Comparison of ENCODE assay signal across 17 mouse cellular contexts in the genomic region with DNA sequence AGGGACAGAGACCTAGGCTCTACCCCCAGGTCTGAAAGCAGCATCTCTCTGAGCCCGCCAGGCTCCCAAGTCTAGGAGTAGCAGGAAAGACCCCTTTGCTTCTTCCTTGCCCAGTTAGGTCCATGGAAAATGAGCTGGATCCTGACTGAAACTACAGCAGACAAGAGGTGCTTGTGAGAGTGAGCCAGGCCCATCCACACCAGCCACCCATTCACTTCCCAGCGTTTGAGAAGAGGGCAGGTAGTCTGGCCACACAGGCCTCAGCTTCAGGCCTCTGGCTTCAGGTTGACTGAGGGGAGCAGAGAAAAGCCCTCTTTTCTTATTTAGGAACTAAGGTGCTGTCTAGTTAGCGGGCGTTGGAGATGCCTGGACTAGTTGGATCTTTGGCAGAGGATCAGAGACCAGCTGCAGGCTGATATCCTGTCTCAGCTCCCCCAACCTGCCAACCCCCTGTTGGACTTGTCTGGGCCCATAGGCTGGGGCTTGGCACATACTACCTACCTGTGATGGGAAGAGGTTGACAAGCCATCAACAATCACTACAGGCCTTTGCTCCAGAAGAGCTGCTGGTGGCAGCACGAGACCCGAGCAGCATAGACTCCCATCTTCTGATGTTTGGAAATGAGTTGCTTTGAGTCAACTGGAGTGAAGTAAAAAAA. TPM values are rescaled to one million over a fixed set of nuclear protein-coding genes. Genes with fewer than 3 reads are reported as not detected.
"Had no signal": no experiment of that assay in that cellular context is flagged by ENCODE, and none has a peak within 500 bp of the region (broad histone marks: within the 10 kb centered on the region; RNA-seq: fewer than 3 reads in every experiment).

No protein-coding gene starts in this region.

- H3K9me3 ChIP-seq: kidney, embryonic 15.5 days; midbrain, embryonic 12.5 days; midbrain, embryonic 15.5 days; neural tube, embryonic 12.5 days; neural tube, embryonic 15.5 days had no signal

- H3K9ac ChIP-seq: kidney, embryonic 15.5 days; liver, embryonic 14.5 days; liver, postnatal 0 days; lung, embryonic 14.5 days; midbrain, embryonic 12.5 days; midbrain, embryonic 15.5 days; neural tube, embryonic 12.5 days; neural tube, embryonic 15.5 days had no signal

- H3K4me3 ChIP-seq: kidney, embryonic 15.5 days; layer of hippocampus, adult 2 months; midbrain, embryonic 12.5 days; midbrain, embryonic 15.5 days; neural tube, embryonic 12.5 days; neural tube, embryonic 15.5 days had no signal

- H3K27me3 ChIP-seq: kidney, embryonic 15.5 days; midbrain, embryonic 12.5 days; midbrain, embryonic 15.5 days; neural tube, embryonic 12.5 days; neural tube, embryonic 15.5 days had no signal

- H3K27ac ChIP-seq: kidney, embryonic 15.5 days; layer of hippocampus, adult 2 months; liver, embryonic 14.5 days; macrophage; midbrain, embryonic 12.5 days; midbrain, embryonic 15.5 days; neural tube, embryonic 12.5 days had no signal

- H3K4me1 ChIP-seq: midbrain, embryonic 12.5 days; midbrain, embryonic 15.5 days had no signal

- DNase-seq: kidney, adult 8-10 months; layer of hippocampus, adult 9-11 months; liver, postnatal 0 days; lung, embryonic 14.5 days; right cerebral cortex, adult 18-20 months; right cerebral cortex, postnatal 14 days; right cerebral cortex, postnatal 4 days; thymus, postnatal 4 days had no signal

RNA-seq across cellular contexts. Expression of a gene that starts 12.0 kb away (rescaled TPM):
- total RNA-seq: megakaryocyte, adult 5-6 weeks had no signal
- polyA plus RNA-seq: macrophage had no signal
